Mouse (Mus musculus) MEL (cell line): Measurements from ENCODE around the gene Spag8.

Experiments
- CTCF ChIP-seq, 3 experiments: IDR thresholded peaks in 2 of 3; conservative IDR thresholded peaks in 1 of 3; 2 replicates each; pipeline ENCODE4 v1.5.1; 2011 to 2012; ENCODE audit warnings: low read length in 3 of 3, low read depth in 2 of 3, mild to moderate bottlenecking in 2 of 3, improper control_type of control experiment in 1 of 3, inconsistent platforms in 1 of 3, mixed read lengths in 1 of 3, moderate library complexity in 1 of 3; ENCODE audit not compliant: control insufficient read depth in 1 of 3, insufficient read depth in 1 of 3, poor library complexity in 1 of 3, severe bottlenecking in 1 of 3
- E2F4 ChIP-seq: IDR thresholded peaks from 2 replicates; pipeline ENCODE4 v1.6.1; 2011; ENCODE audit warnings: low read depth, low read length, improper control_type of control experiment, borderline replicate concordance
- EP300 ChIP-seq, 2 experiments: IDR thresholded peaks; 2 replicates each; pipeline ENCODE4 v1.6.1; 2011; ENCODE audit warnings: improper control_type of control experiment in 2 of 2, low read length in 2 of 2, low read depth in 1 of 2, mild to moderate bottlenecking in 1 of 2
- JUND ChIP-seq: IDR thresholded peaks from 2 replicates; pipeline ENCODE4 v1.6.1; 2011; ENCODE audit warnings: low read depth, mild to moderate bottlenecking, improper control_type of control experiment, low read length
- KAT2A ChIP-seq: conservative IDR thresholded peaks from 2 replicates; pipeline ENCODE4 v1.6.1; 2012; ENCODE audit warnings: low read depth, low read length, improper control_type of control experiment, inconsistent platforms
- POLR2A ChIP-seq, 2 experiments: IDR thresholded peaks; 2 replicates each; pipeline ENCODE4 v1.6.1; 2011 to 2012; ENCODE audit warnings: low read length in 2 of 2, mild to moderate bottlenecking in 2 of 2, control low read depth in 1 of 2, improper control_type of control experiment in 1 of 2, low read depth in 1 of 2, moderate library complexity in 1 of 2; ENCODE audit not compliant: control insufficient read depth in 1 of 2, insufficient read depth in 1 of 2, poor library complexity in 1 of 2
- RCOR1 ChIP-seq: IDR thresholded peaks from 2 replicates; pipeline ENCODE4 v1.6.1; 2012; ENCODE audit warnings: low read depth, mild to moderate bottlenecking, inconsistent platforms, low read length, improper control_type of control experiment
- SMC3 ChIP-seq: IDR thresholded peaks from 2 replicates; pipeline ENCODE4 v1.6.1; 2011; ENCODE audit warnings: low read depth, low read length, improper control_type of control experiment
- TBP ChIP-seq: IDR thresholded peaks from 2 replicates; pipeline ENCODE4 v1.8.0; 2011; ENCODE audit warnings: low read depth, low read length, improper control_type of control experiment
- UBTF ChIP-seq: IDR thresholded peaks from 2 replicates; pipeline ENCODE4 v1.6.1; 2012; ENCODE audit warnings: low read depth, mild to moderate bottlenecking, inconsistent platforms, low read length, improper control_type of control experiment, moderate library complexity, borderline replicate concordance; ENCODE audit not compliant: insufficient read depth
- ZMIZ1 ChIP-seq: IDR thresholded peaks from 2 replicates; pipeline ENCODE4 v1.6.1; 2012; ENCODE audit warnings: low read depth, mild to moderate bottlenecking, inconsistent platforms, low read length, improper control_type of control experiment, moderate library complexity
- ZNF384 ChIP-seq: IDR thresholded peaks from 2 replicates; pipeline ENCODE4 v1.6.1; 2012; ENCODE audit warnings: low read depth, mild to moderate bottlenecking, inconsistent platforms, low read length, improper control_type of control experiment

DNA sequence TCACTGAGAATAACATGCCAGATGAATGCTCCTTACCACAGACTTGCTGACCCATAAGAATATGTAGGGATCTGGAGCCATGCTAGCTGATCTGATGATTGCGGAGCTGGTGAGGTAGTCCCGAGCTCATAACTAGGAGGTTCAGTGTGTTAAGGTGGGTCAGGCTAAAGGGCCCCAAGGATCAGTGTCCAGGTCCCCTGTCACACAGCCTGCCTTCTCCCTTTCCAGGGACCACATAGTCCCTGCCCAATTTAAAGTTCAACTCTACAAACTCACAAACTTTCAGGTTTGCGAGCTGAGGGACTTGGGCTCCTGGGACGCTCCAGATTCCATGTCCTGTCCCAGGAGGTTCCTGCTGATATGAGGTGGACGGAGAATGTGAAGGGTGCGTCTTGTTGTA is 47.3 kb upstream of the Spag8 start, which contains the start of gene Olfr70:
- TF ChIP-seq KAT2A (no peak), ZNF384 (no peak), RCOR1 (no peak), CTCF (IDR thresholded peaks at IDR 0.05 in 2 of 3, conservative IDR thresholded peaks at IDR 0.05 in 1 of 3; ENCODE audit: control insufficient read depth in 1 of 3, insufficient read depth in 1 of 3, low read depth in 2 of 3, low read length in 3 of 3, poor library complexity in 1 of 3, severe bottlenecking in 1 of 3) (no peak), EP300 (IDR thresholded peaks at IDR 0.05; ENCODE audit: low read depth in 1 of 2, low read length in 2 of 2) (no peak), JUND (no peak), ZMIZ1 (no peak), UBTF (no peak), POLR2A (IDR thresholded peaks at IDR 0.05; ENCODE audit: control insufficient read depth in 1 of 2, insufficient read depth in 1 of 2, low read depth in 1 of 2, low read length in 2 of 2, poor library complexity in 1 of 2) (no peak), E2F4 (no peak), TBP (no peak), SMC3 (no peak)
